Mouse (Mus musculus) brain, embryonic 14.5 days (tissue): ENCODE measurements around the gene Pdlim7. TPM values are rescaled to one million over a fixed set of nuclear protein-coding genes. Genes with fewer than 3 reads are reported as not detected.
A peak's percentile ranks its signal among the peaks of the same experiment; 100 is the strongest.

ENCODE experiments used
- DNase-seq: peaks from one replicate; pipeline ENCODE4 v3.0.0-alpha.2; 2011; ENCODE audit warnings: low read depth
- CTCF ChIP-seq: fragments of 200-500 bp; IDR thresholded peaks from 2 replicates; pipeline ENCODE4 v1.5.1; 2012; ENCODE audit warnings: inconsistent platforms, mild to moderate bottlenecking, moderate library complexity, borderline replicate concordance; ENCODE audit not compliant: insufficient read depth, insufficient read length; ENCODE audit errors: extremely low read depth
- POLR2A ChIP-seq: fragments of 200-500 bp; IDR thresholded peaks from 2 replicates; pipeline ENCODE4 v1.6.1; 2012; ENCODE audit warnings: mild to moderate bottlenecking, inconsistent platforms, borderline replicate concordance; ENCODE audit not compliant: poor library complexity, insufficient read depth, insufficient read length, severe bottlenecking; ENCODE audit errors: extremely low read depth
- polyA plus RNA-seq: library from polyadenylated mRNA; depleted of rRNA; stranded (reverse); fragments of >200 nt; gene quantifications from 2 replicates; pipeline ENCODE4 v1.2.3, GENCODE M21; 2012

Gene Pdlim7
- polyA plus RNA-seq, 1 experiment, result 118 TPM

DNA sequence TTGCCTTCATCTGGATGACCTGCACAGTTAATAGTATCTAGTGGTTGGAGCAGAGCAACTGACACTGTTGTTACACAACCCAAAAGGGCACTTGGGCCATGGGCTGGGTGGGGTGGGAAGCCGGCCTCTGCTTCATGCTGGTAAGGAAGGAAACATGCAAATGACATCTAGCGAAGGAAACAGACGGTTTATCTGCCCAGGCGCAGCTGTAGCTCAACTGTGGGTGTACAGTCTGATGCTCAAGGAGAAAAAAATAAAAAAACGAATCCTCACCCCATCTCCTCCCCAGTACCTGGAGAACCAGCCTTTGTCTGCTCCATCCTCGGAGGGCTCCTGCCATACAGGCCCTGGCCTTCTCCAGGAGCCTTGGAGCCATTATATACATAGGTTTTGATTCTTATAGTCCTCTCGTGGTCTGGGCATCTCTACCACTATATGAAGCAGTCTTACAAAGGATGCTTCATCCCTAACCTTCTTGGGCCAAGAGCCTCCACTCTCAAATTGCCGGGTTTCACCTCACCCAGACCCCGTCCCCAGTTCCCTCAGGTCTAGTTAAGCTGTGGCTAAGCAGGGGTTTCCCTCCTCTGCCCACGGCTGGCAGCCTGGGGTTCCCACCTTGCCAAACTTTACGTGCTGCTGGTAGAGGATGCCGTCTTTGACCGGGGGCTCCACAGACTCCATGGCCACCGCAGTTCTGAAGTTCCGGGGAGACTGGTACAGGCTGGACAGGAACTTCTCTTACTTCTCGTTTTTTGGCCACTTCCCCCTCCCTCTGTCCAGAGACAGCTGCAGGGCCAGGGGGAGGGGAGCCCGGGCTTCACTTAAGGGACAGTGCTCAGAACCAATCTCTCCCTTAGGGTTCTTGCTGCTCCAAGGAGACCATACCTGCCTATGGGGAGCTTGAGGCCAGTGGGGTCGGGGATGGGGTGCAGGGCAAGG lies 14.6 kb upstream of the Pdlim7 start:
- TF ChIP-seq POLR2A (no peak), CTCF (no peak)
- DNase-seq, result no peak

DNA sequence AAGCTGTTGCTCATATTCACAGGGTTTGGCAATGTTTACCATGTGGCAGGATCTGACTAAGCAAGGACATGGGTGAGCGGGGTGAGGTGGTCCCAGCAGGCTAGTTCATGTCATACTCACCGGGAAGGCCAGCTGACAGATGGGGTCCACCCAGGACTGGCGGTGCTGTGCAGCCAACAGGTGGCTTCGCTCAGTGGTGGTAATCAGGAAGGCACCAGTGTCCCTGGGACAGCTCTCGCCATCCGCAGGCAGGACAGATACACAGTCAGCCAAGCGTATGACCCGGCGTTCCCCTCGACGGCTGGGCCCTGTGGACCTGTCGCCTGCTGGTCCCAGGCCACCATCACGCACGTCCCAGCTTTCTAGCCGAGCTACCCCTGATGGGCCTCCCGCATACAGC lies 13.7 kb upstream of the Pdlim7 start:
- no peak for DNase-seq
- TF ChIP-seq POLR2A, result no peak
- no peak for TF ChIP-seq CTCF

DNA sequence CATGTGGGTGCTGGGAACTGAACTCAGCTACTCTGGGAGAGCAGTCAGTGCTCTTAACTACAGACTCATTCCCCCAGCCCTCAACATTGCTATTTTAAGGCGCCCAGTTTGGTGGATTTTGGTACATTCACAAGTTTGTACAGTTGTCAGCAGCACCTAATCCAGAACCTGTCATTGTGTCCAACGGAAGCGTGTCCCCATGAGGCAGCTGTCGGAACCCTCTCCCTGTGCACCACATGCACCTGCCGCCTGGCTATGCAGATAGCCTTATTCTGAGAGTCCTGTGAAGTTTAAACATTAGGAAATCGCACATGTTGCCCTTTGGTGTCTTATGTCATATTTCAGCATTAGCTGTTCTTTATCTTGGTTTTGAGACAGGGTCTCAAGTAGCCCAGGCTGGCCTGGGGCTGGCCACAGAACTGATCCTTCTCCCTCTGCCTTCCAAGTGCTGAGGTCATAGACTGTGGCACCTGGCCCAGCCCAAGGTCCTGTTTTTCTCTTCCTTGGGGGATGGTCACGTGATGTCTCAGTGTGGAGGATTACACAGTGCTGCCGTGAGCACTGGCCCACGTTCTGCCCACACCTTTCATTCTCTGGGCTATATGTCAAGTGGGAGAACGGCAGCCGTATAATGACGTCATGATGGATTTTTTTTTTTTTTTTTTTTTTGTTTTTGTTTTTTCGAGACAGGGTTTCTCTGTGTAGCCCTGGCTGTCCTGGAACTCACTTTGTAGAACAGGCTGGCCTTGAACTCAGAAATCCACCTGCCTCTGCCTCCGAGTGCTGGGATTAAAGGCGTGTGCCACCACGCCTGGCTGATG lies 12.5 kb upstream of the Pdlim7 start:
- no peak for DNase-seq
- TF ChIP-seq CTCF (no peak), POLR2A (no peak)

DNA sequence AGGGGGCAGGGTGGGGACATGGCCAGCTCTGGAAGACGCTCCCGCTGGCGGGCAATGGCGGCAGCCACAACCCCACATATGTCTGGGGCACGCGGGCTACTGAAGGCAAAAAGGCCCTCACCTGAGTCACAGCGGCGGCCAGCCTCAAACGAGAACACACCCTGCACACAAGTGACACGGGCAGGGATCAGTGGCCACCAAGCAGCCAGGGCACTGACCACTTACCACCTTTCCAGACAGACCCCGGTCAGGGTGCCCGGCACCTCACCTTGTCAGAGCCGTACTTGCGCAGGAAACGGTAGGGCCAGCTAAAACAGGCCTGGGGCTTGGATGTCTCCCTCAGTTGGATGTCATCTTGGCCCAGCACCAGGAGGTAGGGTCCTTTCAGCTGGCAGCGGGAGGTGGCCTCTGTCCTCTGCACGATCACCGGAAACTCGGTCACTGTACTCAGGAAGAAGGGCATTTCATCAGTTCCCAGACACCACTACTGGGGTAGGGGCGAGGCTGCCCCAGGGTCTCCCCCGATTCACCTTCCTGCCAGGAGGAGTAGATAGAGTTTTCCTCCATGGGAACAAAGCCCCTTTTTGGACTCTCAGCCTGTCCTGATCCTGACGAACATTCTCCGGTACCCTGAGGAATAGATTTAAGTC lies 10.6 kb upstream of the Pdlim7 start:
- TF ChIP-seq POLR2A (no peak), CTCF (no peak)
- DNase-seq, result no peak

DNA sequence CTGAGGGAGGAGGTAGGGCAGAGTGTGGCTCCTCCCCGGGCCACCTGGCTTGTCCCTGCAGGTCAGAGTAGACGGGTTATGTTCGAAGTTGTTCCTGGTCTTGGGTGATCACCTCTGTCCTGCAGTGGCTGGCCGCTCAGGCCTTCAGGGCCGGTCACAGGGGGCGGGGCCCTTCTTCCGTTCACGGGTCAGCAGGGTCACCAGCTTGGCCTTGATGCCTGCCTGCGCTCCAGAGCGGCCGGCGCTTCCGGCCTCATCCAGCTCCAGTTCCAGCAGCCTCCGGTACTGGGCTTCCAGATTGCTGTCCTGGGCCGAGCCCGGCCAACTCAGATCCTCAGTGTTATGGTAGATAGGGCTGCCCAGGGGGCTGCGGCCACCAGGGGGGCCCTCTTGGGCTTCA lies 9.8 kb upstream of the Pdlim7 start:
- TF ChIP-seq POLR2A (no peak), CTCF (no peak)
- no peak for DNase-seq

DNA sequence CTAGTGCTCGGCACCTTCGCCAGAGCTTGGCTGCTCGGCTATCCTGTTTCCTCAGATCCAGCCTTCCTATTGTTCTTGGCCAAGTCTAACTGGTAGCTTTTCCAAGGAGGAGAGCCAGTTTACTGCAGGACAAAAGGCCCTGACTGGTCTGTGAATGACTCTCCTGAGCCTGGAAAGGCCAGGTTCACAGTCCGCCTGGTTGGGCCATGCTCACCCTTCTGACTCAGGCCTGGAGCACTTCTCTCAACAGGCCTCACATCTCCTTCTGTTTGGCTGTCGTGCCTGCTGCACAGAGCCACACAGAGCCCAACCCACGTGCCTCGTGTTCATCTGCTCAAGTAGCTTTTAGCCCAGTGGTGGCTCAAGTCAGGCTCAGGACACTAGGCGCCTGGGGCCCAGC lies 9.3 kb upstream of the Pdlim7 start:
- no peak for TF ChIP-seq CTCF
- no peak for TF ChIP-seq POLR2A
- DNase-seq, result no peak

DNA sequence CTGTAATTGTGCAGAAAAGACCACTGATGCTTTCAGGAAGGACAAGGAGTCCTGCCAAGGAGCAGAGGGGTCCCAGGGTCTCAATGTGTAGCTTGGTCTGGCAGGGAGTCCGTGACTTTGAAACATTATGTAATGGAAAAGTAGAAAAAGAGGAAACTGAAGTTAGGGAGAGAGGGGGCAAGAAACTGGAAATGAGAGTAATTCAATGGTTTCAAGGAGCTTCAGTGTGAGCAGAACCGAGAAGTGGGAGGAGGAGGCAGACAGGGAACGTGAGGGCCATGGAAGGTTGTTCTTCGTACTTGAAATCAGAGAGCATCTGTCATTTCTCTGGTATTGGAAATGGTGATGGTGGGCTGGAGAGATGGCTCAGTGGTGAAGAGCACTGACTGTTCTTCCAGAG lies 6.1 kb upstream of the Pdlim7 start:
- no peak for DNase-seq
- TF ChIP-seq POLR2A (no peak), CTCF (no peak)

DNA sequence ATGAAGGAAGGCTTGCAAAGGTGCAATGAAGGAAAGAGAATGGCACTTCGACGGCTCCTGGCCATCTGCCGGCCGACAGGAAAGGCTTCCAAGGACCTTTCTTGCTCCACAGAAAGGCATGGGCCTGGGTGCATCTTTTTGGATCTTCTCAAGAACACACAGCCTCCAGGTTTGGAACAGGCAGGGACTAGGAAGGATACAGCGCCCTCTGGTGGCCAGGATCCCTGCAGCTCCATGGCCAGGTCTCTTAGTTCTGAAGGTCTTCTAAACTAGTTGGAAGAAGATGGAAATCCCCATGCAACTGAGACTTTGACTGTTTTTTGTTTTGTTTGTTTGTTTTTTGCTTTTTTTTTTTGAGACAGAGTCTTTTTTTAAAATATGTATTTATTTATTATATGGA lies 3.5 kb upstream of the Pdlim7 start:
- TF ChIP-seq POLR2A, result no peak
- peak; percentile 96 for TF ChIP-seq CTCF
- peak; percentile 93 for DNase-seq

DNA sequence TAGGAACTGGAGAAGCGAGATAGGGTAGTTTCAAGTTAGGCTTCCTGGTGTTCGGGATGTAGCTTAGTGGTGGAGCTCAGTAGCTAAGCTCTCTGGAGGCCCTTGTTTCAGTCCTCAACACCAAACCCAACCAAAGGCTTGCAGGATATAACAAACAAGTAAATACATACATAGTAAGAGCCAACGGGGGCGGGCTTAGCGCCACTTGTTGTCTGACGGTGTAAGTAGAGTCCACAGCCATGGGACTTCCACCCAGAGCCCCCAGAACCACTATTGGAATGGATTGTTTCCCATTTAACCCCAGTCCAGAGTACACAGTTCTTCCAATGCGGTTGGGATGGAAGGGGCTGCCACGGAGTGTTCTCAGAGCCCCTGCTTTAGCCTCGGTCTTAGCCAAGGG lies 352 bp upstream of the Pdlim7 start:
- TF ChIP-seq POLR2A, result no peak
- no peak for TF ChIP-seq CTCF
- DNase-seq, result no peak

DNA sequence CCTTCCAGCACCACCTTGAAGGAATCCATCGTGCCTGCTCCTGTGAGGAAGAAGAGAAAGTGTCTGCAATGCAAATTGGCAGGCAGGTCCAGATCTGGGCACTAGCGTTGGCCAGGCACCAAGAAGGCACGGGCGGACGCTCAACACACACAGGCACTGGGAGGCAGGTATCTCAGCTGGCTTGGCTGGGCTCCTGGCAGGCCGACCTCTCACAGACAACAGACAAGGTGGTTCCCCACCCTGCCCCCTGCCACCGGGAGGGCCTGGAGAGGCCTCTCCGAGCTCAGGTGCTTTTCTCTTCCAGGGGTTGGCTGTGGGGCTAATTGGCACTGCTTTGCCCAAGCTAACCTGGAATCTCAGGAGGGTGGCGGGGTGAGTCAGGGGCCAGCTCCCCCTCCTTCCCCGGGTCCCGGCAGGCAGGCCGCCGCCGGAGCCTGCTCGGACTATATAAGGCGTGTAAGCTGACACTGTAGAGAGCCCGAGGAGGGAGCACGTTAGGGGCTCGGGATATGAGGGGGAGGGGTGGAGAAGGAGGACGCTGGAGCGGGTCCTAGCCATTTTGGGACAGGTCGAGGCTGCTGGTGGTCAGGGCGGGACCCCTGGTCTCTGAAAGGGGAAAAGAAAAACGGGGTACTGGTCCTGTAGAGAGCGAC lies 971 bp downstream of the Pdlim7 start:
- TF ChIP-seq POLR2A, result no peak
- no peak for TF ChIP-seq CTCF
- peak; percentile 57 for DNase-seq

DNA sequence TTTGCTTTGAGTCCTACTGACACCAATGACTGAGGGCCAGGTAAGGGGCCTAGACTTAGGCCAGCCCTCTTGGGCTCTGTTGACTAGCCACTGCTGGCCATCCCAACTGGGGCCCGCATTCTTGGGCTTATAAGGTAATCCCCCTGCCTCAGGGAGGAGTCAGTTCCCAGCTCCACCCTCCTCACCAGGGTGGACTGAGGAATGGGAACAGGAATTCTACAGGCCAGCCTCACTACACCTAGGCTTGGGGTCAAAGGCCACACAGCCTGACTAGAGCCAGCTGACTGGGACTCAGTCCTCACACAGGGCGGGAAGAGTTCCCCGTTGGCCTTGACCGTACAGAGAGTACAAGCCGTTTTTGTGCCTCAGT lies 2.0 kb downstream of the Pdlim7 start:
- DNase-seq, result no peak
- TF ChIP-seq POLR2A, result no peak
- no peak for TF ChIP-seq CTCF
